Mouse (Mus musculus): ENCODE data around the gene Acot13. TPM values are rescaled to one million over a fixed set of nuclear protein-coding genes. Genes with fewer than 3 reads are reported as not detected.
"Not testable (repeated sequence)": the region's sequence is repeated elsewhere in the genome, so short reads cannot be mapped to it uniquely, and the experiment has no call there.

Acot13 gene
- total RNA-seq, 2 experiments from 2014 or later = 43.2 to 46.0 TPM

DNA sequence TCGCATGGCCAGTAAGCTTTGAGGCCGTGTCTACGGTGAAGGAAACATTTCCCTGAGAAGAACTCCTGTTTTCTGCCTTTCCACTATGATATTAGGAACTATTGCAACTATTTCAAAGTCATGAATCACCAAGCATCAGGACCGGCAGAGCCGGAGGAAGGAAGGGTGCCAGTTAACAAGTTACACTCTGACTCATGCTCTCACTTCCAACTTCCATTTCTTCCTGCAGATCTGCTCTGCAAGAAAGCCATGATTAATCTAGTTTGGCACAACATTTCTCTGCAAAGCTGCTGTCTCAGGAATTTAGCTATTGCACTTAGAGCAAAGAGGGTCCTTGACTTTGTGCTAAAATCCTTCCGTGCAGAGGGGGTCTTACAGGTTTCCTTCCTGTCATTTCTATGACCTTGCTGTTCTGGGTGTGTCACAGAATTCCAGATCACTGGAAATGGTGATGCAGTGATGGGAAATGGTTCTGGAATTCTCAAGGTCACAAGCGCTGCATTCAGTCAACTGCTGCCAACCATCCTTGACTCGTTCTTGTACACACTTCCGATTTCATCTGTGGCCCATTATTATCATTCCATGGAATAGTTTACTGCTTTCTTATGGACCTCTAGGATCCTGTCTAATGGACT, 38.8 kb downstream of the Acot13 start:
- peak; percentile 45 for ATAC-seq (replicated peaks; ENCODE audit: poor library complexity)

- peak; percentile 100 for ATAC-seq (replicated peaks; ENCODE audit: poor library complexity)
These were observed 40.0 kb downstream of the Acot13 start for GRCm38 (mm10) chr13:24791349-24791748.

DNA sequence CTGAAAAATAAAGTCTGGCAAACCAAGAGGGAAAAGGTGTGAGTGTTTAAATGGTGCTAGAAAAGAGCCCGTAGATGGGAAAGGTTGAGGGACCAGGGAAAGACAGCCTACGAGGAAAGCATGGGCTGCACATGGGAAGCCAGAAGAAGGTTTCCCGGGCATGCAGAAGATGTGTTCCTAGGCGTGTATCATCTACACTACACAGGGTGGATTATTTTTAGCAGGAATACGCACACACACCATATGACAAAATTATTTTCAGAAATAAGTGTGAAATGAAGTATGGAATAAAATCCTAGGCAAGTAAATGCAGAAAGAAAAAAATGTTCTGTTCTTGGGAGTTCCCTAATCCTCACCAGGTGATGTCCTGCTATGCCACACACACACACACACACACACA, 43.9 kb downstream of the Acot13 start:
- no peak for ATAC-seq (replicated peaks; ENCODE audit: poor library complexity)

GRCm38 (mm10) chr13:24786014-24786490, 45.3 kb downstream of the Acot13 start:
- ATAC-seq (replicated peaks; ENCODE audit: poor library complexity) = peak; percentile 66

- ATAC-seq (replicated peaks; ENCODE audit: poor library complexity) = no peak
These were observed 49.4 kb downstream of the Acot13 start for GRCm38 (mm10) chr13:24781916-24782315.

- ATAC-seq (replicated peaks; ENCODE audit: poor library complexity) = no peak
These were observed 52.5 kb downstream of the Acot13 start for GRCm38 (mm10) chr13:24778706-24779380.

DNA sequence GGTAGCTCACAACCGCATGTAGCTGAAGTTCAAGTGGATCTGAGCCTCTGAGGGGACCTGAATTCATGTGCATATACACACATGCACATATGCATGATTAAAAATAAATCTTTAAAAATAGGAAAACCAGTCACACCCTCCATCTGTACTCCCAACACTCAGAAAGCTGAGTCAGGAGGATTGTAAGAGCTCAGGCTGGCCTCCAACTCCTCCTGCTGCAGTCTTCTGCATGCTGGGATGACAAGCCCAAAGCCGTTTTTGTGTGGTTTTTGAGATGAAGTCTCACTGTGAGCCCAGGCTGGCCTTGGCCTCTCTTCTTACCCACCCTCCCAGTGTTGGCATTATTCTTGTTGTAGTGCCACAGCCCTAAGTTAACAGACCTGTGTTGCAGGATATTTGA, 53.3 kb downstream of the Acot13 start:
- ATAC-seq (replicated peaks; ENCODE audit: poor library complexity) = no peak

DNA sequence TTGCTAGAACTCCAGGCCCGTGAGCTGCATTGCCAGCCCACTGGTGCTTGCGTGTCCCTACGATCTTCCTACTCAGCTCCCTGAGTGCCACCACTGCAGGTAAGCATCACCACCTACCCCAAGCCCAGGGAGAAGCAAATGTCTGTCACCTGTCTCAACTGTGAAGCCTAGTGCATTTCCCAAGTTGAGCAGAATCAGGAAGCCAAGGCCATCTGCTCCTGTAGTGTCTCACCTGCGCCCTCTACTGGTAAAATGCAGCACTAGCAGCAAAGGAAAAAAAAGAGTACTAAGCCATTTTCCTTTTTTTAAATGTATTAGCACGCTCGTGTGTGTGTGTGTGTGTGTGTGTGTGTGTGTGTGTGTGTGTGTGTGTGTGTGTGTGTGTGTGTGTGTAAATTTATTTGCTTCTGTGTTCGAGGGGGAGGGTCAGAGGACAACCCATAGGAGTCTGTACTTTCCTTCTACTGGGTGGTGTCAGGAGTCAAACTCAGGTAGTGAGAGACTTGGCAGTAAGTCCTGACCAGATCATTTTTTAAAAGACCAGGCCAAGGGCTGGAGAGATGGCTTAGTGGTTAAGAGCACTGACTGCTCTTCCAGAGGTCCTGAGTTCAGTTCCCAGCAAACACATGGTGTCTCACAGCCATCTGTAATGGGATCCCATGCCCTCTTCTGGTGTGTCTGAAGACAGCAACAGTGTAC, 55.0 kb downstream of the Acot13 start:
- ATAC-seq (replicated peaks; ENCODE audit: poor library complexity) = peak; percentile 99

- not testable (repeated sequence) for ATAC-seq (replicated peaks; ENCODE audit: poor library complexity)
These were observed 59.9 kb downstream of the Acot13 start for GRCm38 (mm10) chr13:24771482-24771881.

Other genes with a start within 250 kb of the Acot13 start
- 37.6 and 50.4 TPM in 2 replicates for gene Ripor2, start 249.4 kb downstream of the Acot13 start, total RNA-seq (2015)
- gene Ripor2, start 249.4 kb downstream of the Acot13 start, total RNA-seq (2017) = 24.0 and 28.9 TPM in 2 replicates
- not detected in 2 replicates for gene Armh2, start 90.3 kb downstream of the Acot13 start, total RNA-seq (2015)
- not detected in 2 replicates for gene Armh2, start 90.3 kb downstream of the Acot13 start, total RNA-seq (2017)
- gene Gmnn, start 69.6 kb downstream of the Acot13 start, total RNA-seq (2015) = 185 and 201 TPM in 2 replicates
- 207 and 229 TPM in 2 replicates for gene Gmnn, start 69.6 kb downstream of the Acot13 start, total RNA-seq (2017)
- gene BC005537, start 29.9 kb downstream of the Acot13 start, total RNA-seq (2015) = 142 and 148 TPM in 2 replicates
- 59.3 and 60.2 TPM in 2 replicates for gene BC005537, start 29.9 kb downstream of the Acot13 start, total RNA-seq (2017)
- 71.0 and 73.2 TPM in 2 replicates for gene Tdp2, start 139 bp upstream of the Acot13 start, total RNA-seq (2015)
- 55.6 and 62.0 TPM in 2 replicates for gene Tdp2, start 139 bp upstream of the Acot13 start, total RNA-seq (2017)
- gene D130043K22Rik, start 13.6 kb upstream of the Acot13 start, total RNA-seq (2015) = not detected in 2 replicates
- gene D130043K22Rik, start 13.6 kb upstream of the Acot13 start, total RNA-seq (2017) = not detected in 2 replicates
- 1.2 and 2.3 TPM in 2 replicates for gene Aldh5a1, start 106.1 kb upstream of the Acot13 start, total RNA-seq (2015)
- gene Aldh5a1, start 106.1 kb upstream of the Acot13 start, total RNA-seq (2017) = 1.6 and 2.4 TPM in 2 replicates
- 0.07 and 0.27 TPM in 2 replicates for gene Gpld1, start 111.6 kb upstream of the Acot13 start, total RNA-seq (2015)
- gene Gpld1, start 111.6 kb upstream of the Acot13 start, total RNA-seq (2017) = 0.29 and 0.68 TPM in 2 replicates
- gene Mrs2, start 188.8 kb upstream of the Acot13 start, total RNA-seq (2015) = 20.8 and 31.7 TPM in 2 replicates
- 11.7 and 12.2 TPM in 2 replicates for gene Mrs2, start 188.8 kb upstream of the Acot13 start, total RNA-seq (2017)
- not detected in 2 replicates for gene Dcdc2a, start 224.5 kb upstream of the Acot13 start, total RNA-seq (2015)
- gene Dcdc2a, start 224.5 kb upstream of the Acot13 start, total RNA-seq (2017) = not detected in 2 replicates